ENCODE assay signal across 8 mouse cellular contexts in the genomic region with DNA sequence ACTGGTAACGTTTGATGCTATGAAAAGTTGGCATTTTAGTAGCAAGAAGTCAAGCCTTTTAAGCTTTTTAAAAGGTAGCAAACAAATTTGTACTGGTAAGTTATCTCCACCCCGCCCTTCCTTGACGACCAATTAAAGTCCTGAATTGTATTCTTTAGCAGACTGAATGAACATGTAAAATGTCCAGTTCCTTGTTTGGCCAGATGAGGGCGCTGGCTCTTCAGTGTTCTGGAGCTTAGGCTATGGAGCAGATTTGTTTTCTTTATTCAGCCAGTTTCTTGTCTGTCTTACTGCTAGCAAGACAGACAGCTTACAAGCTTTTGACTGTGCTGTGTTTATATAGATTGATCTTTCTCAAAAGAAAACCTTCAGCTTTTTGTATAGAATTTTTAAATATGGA. TPM values are rescaled to one million over a fixed set of nuclear protein-coding genes. Genes with fewer than 3 reads are reported as not detected.
DNase-seq lines count a peak whose midpoint lies in the region; ATAC-seq and TF ChIP-seq lines count a peak whose summit lies in the region.

No protein-coding gene starts in this region.

- DNase-seq in midbrain, embryonic 14.5 days: peak; percentile 81
- peak; percentile 46 for DNase-seq in heart, postnatal 0 days (ENCODE audit: low spot score)
- DNase-seq in layer of hippocampus, postnatal 25 days (ENCODE audit: extremely low spot score in 1 of 2, low spot score in 1 of 2): peak; percentile 53 to 80
- peak; percentile 33 to 41 for DNase-seq in natural killer cell, adult 2 months (ENCODE audit: low spot score in 2 of 2)
- no peak for DNase-seq in yolk sac, embryonic 10.5 days (ENCODE audit: low spot score)

- H3K27me3 ChIP-seq in midbrain, embryonic 14.5 days (ENCODE audit: control insufficient read depth, insufficient read depth, low read length): no peaks in the 10 kb centered on the region
- no peaks in the 10 kb centered on the region for H3K27me3 ChIP-seq in midbrain, embryonic 15.5 days (replicated peaks)
- H3K27me3 ChIP-seq in heart, postnatal 0 days (ENCODE audit: control insufficient read depth, insufficient read depth, low read length): no peaks in the 10 kb centered on the region

- no peak overlapping the region for H3K27ac ChIP-seq in midbrain, embryonic 14.5 days (replicated peaks; ENCODE audit: low read depth, low read length)
- H3K27ac ChIP-seq in midbrain, embryonic 15.5 days: no peak overlapping the region
- no peak overlapping the region for H3K27ac ChIP-seq in cortical plate, adult 2 months (ENCODE audit: insufficient read depth, low read length)
- no peak overlapping the region for H3K27ac ChIP-seq in heart, postnatal 0 days (ENCODE audit: low read depth)

- H3K4me2 ChIP-seq in midbrain, embryonic 14.5 days (ENCODE audit: low read length): no peak overlapping the region
- H3K4me2 ChIP-seq in midbrain, embryonic 15.5 days: no peak overlapping the region
- no peak overlapping the region for H3K4me2 ChIP-seq in heart, postnatal 0 days (ENCODE audit: low read depth, low read length)

- TF ChIP-seq CTCF in cortical plate, adult 2 months (IDR thresholded peaks at IDR 0.05; ENCODE audit: extremely low read depth, insufficient read depth, low read length): peak; percentile 81
- TF ChIP-seq CTCF in heart, postnatal 0 days (IDR thresholded peaks at IDR 0.05; ENCODE audit: low read depth): peak; percentile 85

- peaks cover 9% of the 10 kb centered on the region for H3K4me1 ChIP-seq in midbrain, embryonic 14.5 days (ENCODE audit: control insufficient read depth, insufficient read depth, low read length)
- peaks cover 6% of the 10 kb centered on the region; the same call in 1 of the 2 replicates for H3K4me1 ChIP-seq in midbrain, embryonic 15.5 days
- H3K4me1 ChIP-seq in cortical plate, adult 2 months (ENCODE audit: control insufficient read depth, insufficient read depth, low read length): peaks cover 7% of the 10 kb centered on the region
- H3K4me1 ChIP-seq in heart, postnatal 0 days (ENCODE audit: control insufficient read depth, insufficient read depth): no peaks in the 10 kb centered on the region

- WGBS in midbrain, embryonic 14.5 days: 57% methylated on average over 4 of the region's 4 CpGs
- 60% methylated on average over 4 of the region's 4 CpGs for WGBS in midbrain, embryonic 15.5 days
- WGBS in heart, postnatal 0 days: 43% methylated on average over 4 of the region's 4 CpGs

- no peak for TF ChIP-seq POLR2A in cortical plate, adult 2 months (IDR thresholded peaks at IDR 0.05; ENCODE audit: extremely low read depth, insufficient read depth, low read length)

- ATAC-seq in midbrain, embryonic 14.5 days (ENCODE audit: low FRiP score, low TSS enrichment): 0 out of 2 replicates have a peak, but pooled peaks have one; percentile 56
- ATAC-seq in midbrain, embryonic 15.5 days (replicated peaks): no peak
- ATAC-seq in activated CD4-positive, CD25-positive, alpha-beta regulatory T cell, adult 4 months: peak; percentile 62
- no peak for ATAC-seq in heart, postnatal 0 days (ENCODE audit: insufficient read depth, low read depth)

- no peaks in the 10 kb centered on the region for H3K9me3 ChIP-seq in midbrain, embryonic 14.5 days (ENCODE audit: control insufficient read depth, low read length)
- no peaks in the 10 kb centered on the region for H3K9me3 ChIP-seq in midbrain, embryonic 15.5 days
- no peaks in the 10 kb centered on the region for H3K9me3 ChIP-seq in heart, postnatal 0 days (replicated peaks; ENCODE audit: control insufficient read depth, low read length)

- H3K36me3 ChIP-seq in midbrain, embryonic 14.5 days (ENCODE audit: control insufficient read depth, insufficient read depth, low read length): no peaks in the 10 kb centered on the region
- no peaks in the 10 kb centered on the region for H3K36me3 ChIP-seq in midbrain, embryonic 15.5 days (replicated peaks)
- H3K36me3 ChIP-seq in heart, postnatal 0 days (replicated peaks; ENCODE audit: control insufficient read depth, insufficient read depth, low read length): no peaks in the 10 kb centered on the region

- TF ChIP-seq EP300 in heart, postnatal 0 days (IDR thresholded peaks at IDR 0.05; ENCODE audit: low read depth): no peak

- H3K9ac ChIP-seq in midbrain, embryonic 14.5 days (replicated peaks; ENCODE audit: low read length): no peak overlapping the region
- no peak overlapping the region for H3K9ac ChIP-seq in midbrain, embryonic 15.5 days
- no peak overlapping the region for H3K9ac ChIP-seq in heart, postnatal 0 days (replicated peaks; ENCODE audit: low read depth, low read length)

- H3K4me3 ChIP-seq in midbrain, embryonic 14.5 days (replicated peaks; ENCODE audit: low read depth, low read length): no peak overlapping the region
- no peak overlapping the region for H3K4me3 ChIP-seq in midbrain, embryonic 15.5 days
- no peak overlapping the region for H3K4me3 ChIP-seq in cortical plate, adult 2 months (ENCODE audit: insufficient read depth, low read length)
- H3K4me3 ChIP-seq in heart, postnatal 0 days (ENCODE audit: low read depth, low read length): no peak overlapping the region

RNA-seq across cellular contexts. Expression of a gene that starts 48.5 kb away (rescaled TPM):
- polyA plus RNA-seq in midbrain, embryonic 14.5 days (2014; fragmentation: Nextera tagmentation; extraction: Ambion mirVana): 45.1 and 50.7 TPM in 2 replicates
- 38.2 and 42.1 TPM in 2 replicates for polyA plus RNA-seq in midbrain, embryonic 15.5 days (2015; fragmentation: Nextera tagmentation; extraction: Ambion mirVana)
- polyA plus RNA-seq in activated CD4-positive, CD25-positive, alpha-beta regulatory T cell, adult 4 months (2017; shearing (Covaris generic)): 10 to 100 TPM; 14.2 to 15.0 TPM
- 106 and 113 TPM in 2 replicates for polyA plus RNA-seq in cortical plate, adult 2 months (2012; rRNA removed)
- total RNA-seq in heart, postnatal 0 days (2014; rRNA removed; ENCODE audit: low replicate concordance): 18.2 and 34.0 TPM in 2 replicates
- 15.4 and 16.9 TPM in 2 replicates for polyA plus RNA-seq in heart, postnatal 0 days (2015; fragmentation: Nextera tagmentation; extraction: Ambion mirVana)
- total RNA-seq in layer of hippocampus, postnatal 25 days (2021): 100 to 1,000 TPM in 1 of 2 experiments, 10 to 100 TPM in 1; 78.0 to 107 TPM

Comparison
In these comparisons a context has a peak if more than half of its experiments do, and no peak if none do; other contexts are left out.
1. ATAC-seq: peak in midbrain, embryonic 14.5 days (single experiment) and activated CD4-positive, CD25-positive, alpha-beta regulatory T cell, adult 4 months (single experiment); none in midbrain, embryonic 15.5 days (single experiment) and heart, postnatal 0 days (single experiment).